Mouse (Mus musculus) midbrain, postnatal 0 days (tissue): Measurements from ENCODE around the gene Gm13306. TPM values are rescaled to one million over a fixed set of nuclear protein-coding genes. Genes with fewer than 3 reads are reported as not detected.

ENCODE experiments used
- polyA plus RNA-seq: library from polyadenylated mRNA; unstranded; fragments of >200 nt; fragmentation: Nextera tagmentation; extraction: Ambion mirVana; gene quantifications from 2 replicates; pipeline ENCODE4 v1.2.1, GENCODE M21; 2015
- total RNA-seq: library from RNA; depleted of rRNA; stranded (reverse); fragments of >200 nt; gene quantifications from 2 replicates; pipeline ENCODE4 v1.2.3, GENCODE M21; 2014; rRNA removed

Gm13306 gene
- total and polyA plus RNA-seq, 2 experiments from 2014 or later, result 2.0 to 6.3 TPM

Other genes starting within 250 kb of the Gm13306 start
- gene Gm21541, start 249.8 kb upstream of the Gm13306 start, total RNA-seq, result not detected in 2 replicates
- not detected in 2 replicates for gene Gm21541, start 249.8 kb upstream of the Gm13306 start, polyA plus RNA-seq
- 11.9 and 13.7 TPM in 2 replicates for gene Gm20878, start 211.9 kb upstream of the Gm13306 start, total RNA-seq
- 9.3 and 10.0 TPM in 2 replicates for gene Gm20878, start 211.9 kb upstream of the Gm13306 start, polyA plus RNA-seq
- gene Fam205a4, start 187.4 kb upstream of the Gm13306 start, total RNA-seq, result 1.6 and 2.2 TPM in 2 replicates
- gene Fam205a4, start 187.4 kb upstream of the Gm13306 start, polyA plus RNA-seq, result 1.5 and 1.7 TPM in 2 replicates
- gene Gm21093, start 118.7 kb upstream of the Gm13306 start, total RNA-seq, result 1.3 and 4.7 TPM in 2 replicates
- 0.39 TPM in 1 of 2 replicates, not detected in the other for gene Gm21093, start 118.7 kb upstream of the Gm13306 start, polyA plus RNA-seq
- gene Gm3893, start 62.2 kb upstream of the Gm13306 start, total RNA-seq, result not detected in 2 replicates
- gene Gm3893, start 62.2 kb upstream of the Gm13306 start, polyA plus RNA-seq, result not detected in 2 replicates
- gene Gm13304, start 38.6 kb upstream of the Gm13306 start, total RNA-seq, result not detected in 2 replicates
- 0.23 TPM in 1 of 2 replicates, not detected in the other for gene Gm13304, start 38.6 kb upstream of the Gm13306 start, polyA plus RNA-seq
- gene Gm13305, start 15.2 kb downstream of the Gm13306 start, total RNA-seq, result not detected in 2 replicates
- gene Gm13305, start 15.2 kb downstream of the Gm13306 start, polyA plus RNA-seq, result not detected in 2 replicates
- gene Gm10600, start 87.2 kb downstream of the Gm13306 start, total RNA-seq, result not detected in 2 replicates
- gene Gm10600, start 87.2 kb downstream of the Gm13306 start, polyA plus RNA-seq, result not detected in 2 replicates
- gene Ccl21b, start 102.3 kb downstream of the Gm13306 start, total RNA-seq, result 1.3 TPM in 1 of 2 replicates, not detected in the other
- not detected in 2 replicates for gene Ccl21b, start 102.3 kb downstream of the Gm13306 start, polyA plus RNA-seq
- gene Gm21953, start 140.8 kb downstream of the Gm13306 start, total RNA-seq, result not detected in 2 replicates
- gene Gm21953, start 140.8 kb downstream of the Gm13306 start, polyA plus RNA-seq, result not detected in 2 replicates
- 0.11 and 0.85 TPM in 2 replicates for gene Fam205a3, start 164.9 kb downstream of the Gm13306 start, total RNA-seq
- not detected in 2 replicates for gene Fam205a3, start 164.9 kb downstream of the Gm13306 start, polyA plus RNA-seq